Mouse (Mus musculus) spleen, adult 10 weeks (tissue): ENCODE results near the gene Vps16. TPM values are rescaled to one million over a fixed set of nuclear protein-coding genes. Genes with fewer than 3 reads are reported as not detected.

Experiments
- polyA plus RNA-seq: library from polyadenylated mRNA; stranded (reverse); fragments of 350-450 nt; fragmentation: Illumina TruSeq; extraction: RNeasy Lipid Tissue Mini Kit (QIAGEN cat#74804); gene quantifications from one replicate; pipeline ENCODE4 v1.2.3, GENCODE M21; 2015; ENCODE audit warnings: low replicate concordance; ENCODE audit not compliant: insufficient read depth

Vps16 gene
- polyA plus RNA-seq = 139 TPM

GRCm38 (mm10) chr2:130424126-130424853, at the start of gene Vps16, which contains the start of gene Pced1a:
Vps16 (plus strand) TSS chr2:130424339.
Pced1a (minus strand) TSS chr2:130424701.

GRCm38 (mm10) chr2:130397186-130397985, 26.8 kb upstream of the Vps16 start, which contains the start of gene Cpxm1:
Cpxm1 (minus strand) TSS chr2:130397574.

DNA sequence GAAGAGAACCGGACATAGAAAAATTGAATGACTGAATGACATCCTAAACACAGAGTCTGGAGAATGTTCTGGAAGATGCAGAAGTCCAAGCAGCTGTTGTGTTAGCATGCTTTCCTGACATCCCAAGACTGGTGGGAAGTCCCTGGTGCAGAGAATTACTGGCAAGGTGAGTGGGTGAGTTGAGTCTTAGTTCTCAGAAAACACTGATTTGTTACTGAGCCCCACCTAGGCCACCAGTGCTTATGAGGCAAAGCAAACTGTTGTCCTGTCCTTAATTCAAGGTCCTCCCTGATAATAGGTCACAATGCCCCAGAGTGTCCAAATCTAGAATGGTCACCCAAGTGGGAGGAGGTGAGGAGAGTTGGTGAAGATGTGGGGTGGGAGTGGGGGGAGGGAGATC, 19.2 kb upstream of the Vps16 start, which contains the start of the genes Gm28372 and 1700020A23Rik:
Gene Gm28372 (plus strand): TSS at position 301 of the 400 bp plus-strand sequence.
Gene 1700020A23Rik (plus strand): TSS at position 321 of the 400 bp plus-strand sequence.

DNA sequence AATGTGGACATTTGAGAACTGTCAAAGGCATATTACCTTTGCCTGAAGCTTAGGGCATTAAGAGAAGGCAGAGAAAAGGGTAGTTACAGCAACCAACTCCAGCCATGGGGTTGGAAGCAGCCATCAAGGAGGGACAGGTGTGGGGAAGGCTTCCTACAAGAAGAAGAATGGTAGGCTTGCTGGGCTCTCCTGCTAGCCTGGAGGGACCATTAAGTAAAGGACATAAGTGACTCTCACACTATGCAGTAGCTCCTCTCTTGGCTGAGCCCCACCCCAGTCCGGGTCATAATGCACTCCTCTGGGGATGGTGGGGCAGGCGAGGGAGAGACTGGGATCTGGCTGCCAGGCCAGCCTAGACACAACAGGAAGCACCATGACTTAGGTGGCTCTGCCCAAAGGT, 18.0 kb upstream of the Vps16 start, which contains the start of gene Tmem239:
Gene Tmem239 (plus strand): TSS at position 301 of the 400 bp plus-strand sequence.

GRCm38 (mm10) chr2:130449794-130450433, 25.8 kb downstream of the Vps16 start, which contains the start of gene Ptpra:
Ptpra (plus strand) TSS chr2:130450278.

Other genes with a start within 250 kb of the Vps16 start
- 75.8 TPM for gene Snrpb, start 244.9 kb upstream of the Vps16 start, polyA plus RNA-seq
- not detected for gene Tmc2, start 229.1 kb upstream of the Vps16 start, polyA plus RNA-seq
- 330 TPM for gene Nop56, start 149.9 kb upstream of the Vps16 start, polyA plus RNA-seq
- 131 TPM for gene Idh3b, start 139.8 kb upstream of the Vps16 start, polyA plus RNA-seq
- gene Ebf4, start 129.2 kb upstream of the Vps16 start, polyA plus RNA-seq = 0.87 TPM
- 22.9 TPM for gene Cpxm1, start 26.8 kb upstream of the Vps16 start, polyA plus RNA-seq
- not detected for gene Gm28372, start 19.1 kb upstream of the Vps16 start, polyA plus RNA-seq
- gene 1700020A23Rik, start 19.1 kb upstream of the Vps16 start, polyA plus RNA-seq = not detected
- gene Tmem239, start 17.9 kb upstream of the Vps16 start, polyA plus RNA-seq = not detected
- 14.9 TPM for gene Pced1a, start 362 bp downstream of the Vps16 start, polyA plus RNA-seq
- 83.7 TPM for gene Ptpra, start 25.9 kb downstream of the Vps16 start, polyA plus RNA-seq
- gene Mrps26, start 139.4 kb downstream of the Vps16 start, polyA plus RNA-seq = 21.7 TPM
- gene Oxt, start 151.8 kb downstream of the Vps16 start, polyA plus RNA-seq = not detected
- gene Avp, start 158.2 kb downstream of the Vps16 start, polyA plus RNA-seq = not detected
- 12.5 TPM for gene Fastkd5, start 205.7 kb downstream of the Vps16 start, polyA plus RNA-seq
- gene Ubox5, start 205.7 kb downstream of the Vps16 start, polyA plus RNA-seq = 4.7 TPM
- gene Lzts3, start 218.5 kb downstream of the Vps16 start, polyA plus RNA-seq = 1.2 TPM
- 52.3 TPM for gene Ddrgk1, start 240.3 kb downstream of the Vps16 start, polyA plus RNA-seq
- gene Itpa, start 243.3 kb downstream of the Vps16 start, polyA plus RNA-seq = 31.9 TPM